Mouse (Mus musculus) cerebellum, adult 2 months (tissue): ENCODE results near the gene Fam209. TPM values are rescaled to one million over a fixed set of nuclear protein-coding genes. Genes with fewer than 3 reads are reported as not detected.

Source experiments
- DNase-seq, 2 experiments: peaks; one replicate each; pipeline ENCODE4 v3.0.0; 2021
- H3K27ac ChIP-seq: fragments of 200-500 bp; 2 replicates; pipeline ENCODE4 v1.5.1; 2012; ENCODE audit warnings: low read length, control low read depth, inconsistent platforms; ENCODE audit not compliant: insufficient read depth
- H3K27me3 ChIP-seq: fragments of 200-500 bp; 2 replicates; pipeline ENCODE4 v1.6.1; 2012; ENCODE audit warnings: inconsistent platforms, mild to moderate bottlenecking, low read length, moderate library complexity; ENCODE audit not compliant: control insufficient read depth, insufficient read depth
- H3K4me1 ChIP-seq: fragments of 200-500 bp; 2 replicates; pipeline ENCODE4 v1.6.1; 2011; ENCODE audit warnings: low read length; ENCODE audit not compliant: control insufficient read depth, insufficient read depth
- H3K4me3 ChIP-seq: fragments of 200-500 bp; replicated peaks from 2 replicates; pipeline ENCODE3; 2011; ENCODE audit warnings: mild to moderate bottlenecking, low read depth, low read length, control low read depth; ENCODE audit not compliant: insufficient read depth
- CTCF ChIP-seq: fragments of 200-500 bp; IDR thresholded peaks from 2 replicates; pipeline ENCODE4 v1.5.1; 2011; ENCODE audit warnings: low read depth, mild to moderate bottlenecking, control low read depth, low read length, moderate library complexity, borderline replicate concordance; ENCODE audit not compliant: insufficient read depth
- POLR2A ChIP-seq: fragments of 200-500 bp; IDR thresholded peaks from 2 replicates; pipeline ENCODE4 v1.6.1; 2011; ENCODE audit warnings: low read length, control low read depth, borderline replicate concordance; ENCODE audit not compliant: insufficient read depth
- WGBS: fragments of 180-500 bp; shearing (Covaris S2); methylation state at CpG from one replicate; pipeline ENCODE4 v1.1.7; 2018; 5-methylcytosine and 5-hydroxymethylcytosine counted together
- polyA plus RNA-seq: library from polyadenylated mRNA; depleted of rRNA; stranded (reverse); fragments of >200 nt; gene quantifications from 2 replicates; pipeline ENCODE4 v1.2.3, GENCODE M21; 2012; rRNA removed

The Fam209 gene
- polyA plus RNA-seq, 1 experiment = not detected

- 84% methylated on average over 9 of the region's 9 CpGs for WGBS
- TF ChIP-seq POLR2A = no peak
- no peak for TF ChIP-seq CTCF
- Histone ChIP-seq H3K27me3 (no peaks in the 10 kb centered on the region), H3K4me1 (no peaks in the 10 kb centered on the region), H3K4me3 (no peak overlapping the region), H3K27ac (no peak overlapping the region)
- no peak for DNase-seq
These were observed 48.5 kb downstream of the Fam209 start for GRCm38 (mm10) chr2:172520616-172521371.

- TF ChIP-seq POLR2A = no peak
- no peak for TF ChIP-seq CTCF
- H3K27me3 ChIP-seq = no peaks in the 10 kb centered on the region
- H3K4me1 ChIP-seq = no peaks in the 10 kb centered on the region
- no peak overlapping the region for H3K4me3 ChIP-seq
- no peak overlapping the region for H3K27ac ChIP-seq
- no peak for DNase-seq
- 81% methylated on average over 12 of the region's 12 CpGs for WGBS
These were observed 50.2 kb downstream of the Fam209 start for GRCm38 (mm10) chr2:172522528-172522927.

Other genes with a start within 250 kb of the Fam209 start
- gene Mc3r, start 224.0 kb upstream of the Fam209 start, polyA plus RNA-seq = 0.18 and 0.27 TPM in 2 replicates
- gene Fam210b, start 127.0 kb upstream of the Fam209 start, polyA plus RNA-seq = 13.0 and 14.0 TPM in 2 replicates
- 2.1 and 2.2 TPM in 2 replicates for gene Aurka, start 102.0 kb upstream of the Fam209 start, polyA plus RNA-seq
- 28.2 and 31.6 TPM in 2 replicates for gene Cstf1, start 101.8 kb upstream of the Fam209 start, polyA plus RNA-seq
- gene Cass4, start 78.7 kb upstream of the Fam209 start, polyA plus RNA-seq = 0.11 and 0.14 TPM in 2 replicates
- 81.7 and 84.4 TPM in 2 replicates for gene Rtf2, start 32.0 kb upstream of the Fam209 start, polyA plus RNA-seq
- not detected in 2 replicates for gene Gcnt7, start 13.9 kb upstream of the Fam209 start, polyA plus RNA-seq
- 0.05 and 0.07 TPM in 2 replicates for gene Tfap2c, start 77.1 kb downstream of the Fam209 start, polyA plus RNA-seq